8 mouse cellular contexts compared by ENCODE assay signal in the genomic region with DNA sequence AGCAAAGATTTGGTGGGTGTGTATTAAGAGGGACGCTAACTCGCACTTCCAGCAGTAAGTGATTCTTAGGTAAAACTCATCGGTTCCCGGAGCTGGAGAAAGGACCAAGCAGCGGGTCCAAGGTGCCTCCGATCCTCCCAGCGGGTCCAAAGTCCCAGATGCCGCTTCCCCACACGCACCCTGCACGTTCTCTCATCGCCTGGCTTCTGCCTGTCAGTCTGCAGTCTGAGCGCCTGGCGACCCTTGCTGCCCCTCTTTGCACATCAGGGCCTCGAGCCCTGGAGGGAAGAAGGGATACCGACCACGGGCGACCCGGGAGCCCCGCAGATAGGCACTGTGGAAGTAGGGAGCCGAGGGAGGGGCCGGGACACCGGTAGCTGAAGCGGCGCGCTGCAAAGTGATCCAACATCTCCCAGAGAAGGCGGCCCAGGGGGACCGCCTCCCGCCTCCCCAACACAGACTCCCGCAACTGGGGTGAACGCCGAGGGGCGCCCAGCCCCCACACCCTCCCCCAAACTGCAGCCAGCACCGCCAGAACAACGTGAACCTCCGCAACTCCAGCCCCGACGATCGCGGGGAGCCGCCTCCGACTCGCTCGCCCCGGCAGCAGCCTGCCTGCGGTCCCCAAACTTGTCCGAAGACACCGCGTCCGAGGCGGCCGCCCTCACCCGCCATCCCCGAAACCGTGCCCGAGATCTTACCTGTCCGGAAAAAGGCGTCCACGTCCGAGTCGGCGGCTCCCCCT. TPM values are rescaled to one million over a fixed set of nuclear protein-coding genes. Genes with fewer than 3 reads are reported as not detected.
A peak's percentile ranks its signal among the peaks of the same experiment; 100 is the strongest.
DNase-seq lines count a peak whose midpoint lies in the region; ATAC-seq lines count a peak whose summit lies in the region.

No protein-coding gene starts in this region.

- ATAC-seq in cerebellum, adult (ENCODE audit: insufficient number of reproducible peaks, low FRiP score, low TSS enrichment), result no peak
- ATAC-seq in stomach, embryonic 14.5 days (ENCODE audit: insufficient number of reproducible peaks, insufficient read depth, low FRiP score, low read depth), result 0 out of 2 replicates have a peak, but pooled peaks have one; percentile 6

- DNase-seq in cerebellum, adult 11-12 months, result peak; percentile 15
- peak; percentile 62 for DNase-seq in ZHBTc4 (ENCODE audit: low read depth, low spot score)
- DNase-seq in forebrain, embryonic 10.5 days (ENCODE audit: extremely low spot score, low spot score), result peak; percentile 60
- DNase-seq in heart, postnatal 4 days, result peak; percentile 48
- peak; percentile 16 for DNase-seq in layer of hippocampus, adult 9-11 months
- peak; percentile 34 for DNase-seq in mesoderm, embryonic 11.5 days (ENCODE audit: low read depth, low spot score)

- peaks cover 38% of the 10 kb centered on the region for H3K4me1 ChIP-seq in forebrain, embryonic 10.5 days
- peaks cover 16% of the 10 kb centered on the region; the same call in 1 of the 2 replicates for H3K4me1 ChIP-seq in stomach, embryonic 14.5 days (ENCODE audit: control insufficient read depth, insufficient read depth, low read length)

- peak overlapping the region; percentile 84 for H3K4me2 ChIP-seq in stomach, embryonic 14.5 days (replicated peaks; ENCODE audit: low read depth, low read length)

- no peaks in the 10 kb centered on the region for H3K9me3 ChIP-seq in forebrain, embryonic 10.5 days
- no peaks in the 10 kb centered on the region for H3K9me3 ChIP-seq in stomach, embryonic 14.5 days (ENCODE audit: control insufficient read depth, low read depth, low read length)

- H3K36me3 ChIP-seq in forebrain, embryonic 10.5 days (replicated peaks), result peaks cover 9% of the 10 kb centered on the region; the same call in 1 of the 2 replicates
- H3K36me3 ChIP-seq in stomach, embryonic 14.5 days (ENCODE audit: control insufficient read depth, insufficient read depth, low read length), result no peaks in the 10 kb centered on the region

- under 1% methylated on average over 61 of the region's 61 CpGs for WGBS in forebrain, embryonic 10.5 days
- WGBS in stomach, embryonic 14.5 days, result under 1% methylated on average over 61 of the region's 61 CpGs

- peaks cover 15% of the 10 kb centered on the region for H3K27me3 ChIP-seq in forebrain, embryonic 10.5 days (ENCODE audit: poor library complexity, severe bottlenecking)
- no peaks in the 10 kb centered on the region for H3K27me3 ChIP-seq in stomach, embryonic 14.5 days (ENCODE audit: control insufficient read depth, insufficient read depth, low read length)

- H3K27ac ChIP-seq in forebrain, embryonic 10.5 days, result peak overlapping the region; percentile 99
- peak overlapping the region; percentile 44; the same call in 1 of the 2 replicates for H3K27ac ChIP-seq in stomach, embryonic 14.5 days (ENCODE audit: low read length)

- H3K4me3 ChIP-seq in forebrain, embryonic 10.5 days, result peak overlapping the region; percentile 94
- peak overlapping the region; percentile 79 for H3K4me3 ChIP-seq in stomach, embryonic 14.5 days (ENCODE audit: low read depth, low read length)

- H3K9ac ChIP-seq in stomach, embryonic 14.5 days (replicated peaks; ENCODE audit: low read depth, low read length), result peak overlapping the region; percentile 94

RNA-seq across cellular contexts. Expression of a gene that starts 0.8 kb away (rescaled TPM):
- 11.0 and 11.2 TPM in 2 replicates for polyA plus RNA-seq in forebrain, embryonic 10.5 days (2016; fragmentation: Nextera tagmentation; extraction: Ambion mirVana)
- total RNA-seq in heart, postnatal 4 days (2021), result 10 to 100 TPM; 41.1 to 41.7 TPM
- polyA plus RNA-seq in stomach, embryonic 14.5 days (2014; fragmentation: Nextera tagmentation; extraction: Ambion mirVana), result 20.9 and 22.1 TPM in 2 replicates
